Mouse (Mus musculus): ENCODE data around the gene Shisa9. TPM values are rescaled to one million over a fixed set of nuclear protein-coding genes. Genes with fewer than 3 reads are reported as not detected.

The Shisa9 gene
- polyA plus RNA-seq, 2 experiments = 0.21 to 0.27 TPM

DNA sequence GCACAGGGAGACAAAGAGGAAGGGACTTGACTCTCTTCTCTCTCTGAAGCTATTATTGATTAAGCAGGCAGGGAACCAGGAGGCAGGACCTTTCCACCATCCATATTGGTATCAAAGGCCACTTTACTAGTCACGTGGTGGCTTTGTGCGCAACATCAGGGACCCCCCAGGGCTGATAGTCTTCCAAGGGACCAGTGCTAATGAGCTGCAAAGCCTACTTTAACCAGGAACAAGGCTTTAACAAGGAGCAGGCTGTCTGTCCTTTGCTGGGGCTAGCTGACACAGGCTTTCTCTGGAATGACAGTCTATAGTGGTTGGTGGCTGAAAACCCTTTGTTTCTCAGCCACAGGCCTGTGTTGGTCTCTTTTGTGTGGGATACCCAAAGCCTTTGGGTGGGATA, 92.8 kb downstream of the Shisa9 start:
- H3K4me1 ChIP-seq (replicated peaks; ENCODE audit: control insufficient read depth in 2 of 2, insufficient read depth in 2 of 2, low read length in 1 of 2) = no peaks in the 10 kb centered on the region
- no peak overlapping the region for H3K27ac ChIP-seq
- H3K4me2 ChIP-seq (ENCODE audit: low read depth) = no peak overlapping the region
- no peak for TF ChIP-seq EP300 (IDR thresholded peaks at IDR 0.05; ENCODE audit: low read depth)
- WGBS (ENCODE audit: insufficient replicate concordance) = 60% methylated on average over 2 of the region's 2 CpGs
- no peaks in the 10 kb centered on the region for H3K27me3 ChIP-seq (ENCODE audit: control insufficient read depth, insufficient read depth, low read length)
- no peak overlapping the region for H3K9ac ChIP-seq (replicated peaks)
- no peak for DNase-seq (ENCODE audit: low read depth in 3 of 3, low spot score in 3 of 3)
- no peak for ATAC-seq (ENCODE audit: insufficient read depth)
- no peak overlapping the region for H3K4me3 ChIP-seq (ENCODE audit: insufficient read depth in 1 of 2, low read depth in 2 of 2, low read length in 2 of 2)
- H3K36me3 ChIP-seq (replicated peaks; ENCODE audit: control insufficient read depth, insufficient read depth, low read depth) = no peaks in the 10 kb centered on the region
- H3K9me3 ChIP-seq (ENCODE audit: control insufficient read depth, low read length) = no peaks in the 10 kb centered on the region

GRCm38 (mm10) chr16:12083082-12083481, 99.2 kb downstream of the Shisa9 start:
- ATAC-seq (ENCODE audit: insufficient read depth) = no peak
- TF ChIP-seq CTCF (IDR thresholded peaks at IDR 0.05; ENCODE audit: low read depth) (no peak), EP300 (IDR thresholded peaks at IDR 0.05; ENCODE audit: low read depth) (no peak)

DNA sequence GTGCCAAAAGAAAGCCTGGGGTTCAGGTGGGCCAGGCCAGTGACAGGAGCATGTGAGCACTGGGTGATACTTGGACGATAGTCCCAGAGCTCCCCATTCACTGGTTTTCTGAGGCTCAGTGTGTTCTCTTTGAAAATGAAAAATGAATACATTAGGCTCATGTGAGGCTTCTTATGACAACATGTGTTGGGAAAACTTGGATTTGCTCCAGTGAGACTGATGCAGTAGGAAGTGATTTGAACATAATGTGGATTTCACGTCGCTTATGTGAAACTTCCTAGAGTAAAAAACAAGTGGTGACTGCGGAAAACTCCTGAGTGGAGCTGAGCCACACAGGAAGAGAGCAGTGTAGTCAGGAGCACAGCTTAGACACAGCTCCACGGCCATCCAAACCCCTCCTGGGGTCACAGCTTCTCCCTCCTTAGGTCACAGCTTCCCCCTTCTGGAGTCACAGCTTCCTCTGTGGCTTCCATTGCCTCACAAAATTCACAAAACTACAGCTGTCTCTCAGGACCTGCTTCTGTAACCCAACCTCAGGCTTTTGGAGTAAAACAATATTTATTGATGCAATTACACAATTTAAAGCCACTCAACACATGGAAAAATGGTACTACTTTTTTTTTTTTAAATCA, 106.8 kb downstream of the Shisa9 start:
- no peaks in the 10 kb centered on the region for H3K4me1 ChIP-seq (replicated peaks; ENCODE audit: control insufficient read depth in 2 of 2, insufficient read depth in 2 of 2, low read length in 1 of 2)
- H3K27me3 ChIP-seq (ENCODE audit: control insufficient read depth, insufficient read depth, low read length) = no peaks in the 10 kb centered on the region
- H3K9me3 ChIP-seq (ENCODE audit: control insufficient read depth, low read length) = no peaks in the 10 kb centered on the region
- WGBS (ENCODE audit: insufficient replicate concordance) = 38% methylated on average over 5 of the region's 5 CpGs
- TF ChIP-seq EP300 (IDR thresholded peaks at IDR 0.05; ENCODE audit: low read depth) (no peak), CTCF (IDR thresholded peaks at IDR 0.05; ENCODE audit: low read depth) (no peak)
- H3K36me3 ChIP-seq (replicated peaks; ENCODE audit: control insufficient read depth, insufficient read depth, low read depth) = no peaks in the 10 kb centered on the region
- no peak overlapping the region for H3K4me2 ChIP-seq (ENCODE audit: low read depth)
- H3K9ac ChIP-seq (replicated peaks) = no peak overlapping the region
- no peak for DNase-seq (ENCODE audit: low read depth in 3 of 3, low spot score in 3 of 3)
- H3K27ac ChIP-seq = no peak overlapping the region
- no peak overlapping the region for H3K4me3 ChIP-seq (ENCODE audit: insufficient read depth in 1 of 2, low read depth in 2 of 2, low read length in 2 of 2)
- ATAC-seq (ENCODE audit: insufficient read depth) = no peak

More at GRCm38 (mm10) chr16:12083082-12083481, 99.2 kb downstream of the Shisa9 start:
- no peaks in the 10 kb centered on the region for H3K9me3 ChIP-seq (ENCODE audit: control insufficient read depth, low read length)
- H3K4me1 ChIP-seq (replicated peaks; ENCODE audit: control insufficient read depth in 2 of 2, insufficient read depth in 2 of 2, low read length in 1 of 2) = no peaks in the 10 kb centered on the region
- H3K9ac ChIP-seq (replicated peaks) = no peak overlapping the region
- no peak overlapping the region for H3K27ac ChIP-seq
- no peak overlapping the region for H3K4me2 ChIP-seq (ENCODE audit: low read depth)
- H3K27me3 ChIP-seq (ENCODE audit: control insufficient read depth, insufficient read depth, low read length) = no peaks in the 10 kb centered on the region
- H3K36me3 ChIP-seq (replicated peaks; ENCODE audit: control insufficient read depth, insufficient read depth, low read depth) = no peaks in the 10 kb centered on the region
- H3K4me3 ChIP-seq (ENCODE audit: insufficient read depth in 1 of 2, low read depth in 2 of 2, low read length in 2 of 2) = no peak overlapping the region
- DNase-seq (ENCODE audit: low read depth in 3 of 3, low spot score in 3 of 3) = no peak
- WGBS (ENCODE audit: insufficient replicate concordance) = 39% methylated on average over 2 of the region's 2 CpGs

DNA sequence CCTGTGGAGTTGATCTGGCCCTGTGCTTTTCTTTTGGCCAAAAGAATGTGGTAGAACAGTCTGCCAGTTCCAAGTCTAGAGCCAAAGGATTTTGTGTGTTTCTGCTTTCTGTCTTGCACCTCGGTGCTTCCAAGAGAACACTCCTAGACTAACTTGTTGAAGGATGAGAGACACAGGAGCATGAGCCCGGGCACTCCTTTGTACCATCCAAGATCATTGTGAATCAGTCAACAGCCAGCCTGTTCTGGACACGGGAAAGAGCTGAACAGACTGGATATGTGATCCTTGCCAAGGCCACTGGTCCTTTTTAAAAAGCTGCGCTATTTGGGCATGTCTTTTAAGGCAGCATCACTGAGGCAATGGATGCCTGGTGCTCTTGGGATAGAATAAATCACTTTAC, 109.3 kb downstream of the Shisa9 start:
- 62% methylated on average over 4 of the region's 4 CpGs for WGBS (ENCODE audit: insufficient replicate concordance)
- no peak for DNase-seq (ENCODE audit: low read depth in 3 of 3, low spot score in 3 of 3)
- Histone ChIP-seq H3K4me2 (ENCODE audit: low read depth) (no peak overlapping the region), H3K9me3 (ENCODE audit: control insufficient read depth, low read length) (no peaks in the 10 kb centered on the region), H3K36me3 (replicated peaks; ENCODE audit: control insufficient read depth, insufficient read depth, low read depth) (no peaks in the 10 kb centered on the region), H3K4me1 (replicated peaks; ENCODE audit: control insufficient read depth in 2 of 2, insufficient read depth in 2 of 2, low read length in 1 of 2) (no peaks in the 10 kb centered on the region), H3K27me3 (ENCODE audit: control insufficient read depth, insufficient read depth, low read length) (no peaks in the 10 kb centered on the region), H3K9ac (replicated peaks) (no peak overlapping the region), H3K4me3 (ENCODE audit: insufficient read depth in 1 of 2, low read depth in 2 of 2, low read length in 2 of 2) (no peak overlapping the region), H3K27ac (no peak overlapping the region)
- ATAC-seq (ENCODE audit: insufficient read depth) = no peak
- TF ChIP-seq EP300 (IDR thresholded peaks at IDR 0.05; ENCODE audit: low read depth) (no peak), CTCF (IDR thresholded peaks at IDR 0.05; ENCODE audit: low read depth) (no peak)

DNA sequence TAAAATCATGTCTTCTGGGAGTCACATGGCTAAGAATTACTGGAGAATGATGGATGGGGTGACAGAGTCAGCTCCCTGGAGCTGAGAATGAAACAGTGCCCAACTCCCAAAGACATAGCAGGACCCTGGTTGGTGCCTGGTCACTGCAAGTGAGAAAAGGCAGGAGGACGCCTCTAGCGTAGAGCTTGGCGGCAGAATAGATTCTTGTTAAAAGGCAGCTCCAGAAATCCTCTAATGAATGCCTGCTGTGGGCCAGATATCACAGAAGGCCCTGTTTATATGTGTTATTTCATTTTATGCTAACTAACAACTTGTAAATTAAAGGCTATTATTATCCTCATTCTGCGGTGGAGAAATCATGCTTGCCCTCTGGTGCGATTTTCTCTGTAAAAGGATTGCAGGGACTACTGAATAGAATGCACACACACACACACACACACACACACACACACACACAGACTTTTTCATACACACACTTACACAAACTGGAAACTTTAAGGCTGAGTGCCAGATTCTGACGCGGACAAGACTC, 110.9 kb downstream of the Shisa9 start:
- no peaks in the 10 kb centered on the region for H3K36me3 ChIP-seq (replicated peaks; ENCODE audit: control insufficient read depth, insufficient read depth, low read depth)
- no peaks in the 10 kb centered on the region for H3K9me3 ChIP-seq (ENCODE audit: control insufficient read depth, low read length)
- H3K27me3 ChIP-seq (ENCODE audit: control insufficient read depth, insufficient read depth, low read length) = no peaks in the 10 kb centered on the region
- H3K9ac ChIP-seq (replicated peaks) = no peak overlapping the region
- H3K4me2 ChIP-seq (ENCODE audit: low read depth) = no peak overlapping the region
- DNase-seq (ENCODE audit: low read depth in 3 of 3, low spot score in 3 of 3) = no peak
- H3K4me1 ChIP-seq (replicated peaks; ENCODE audit: control insufficient read depth in 2 of 2, insufficient read depth in 2 of 2, low read length in 1 of 2) = no peaks in the 10 kb centered on the region
- H3K27ac ChIP-seq = no peak overlapping the region
- ATAC-seq (ENCODE audit: insufficient read depth) = no peak
- WGBS (ENCODE audit: insufficient replicate concordance) = 77% methylated on average over 7 of the region's 7 CpGs
- TF ChIP-seq CTCF (IDR thresholded peaks at IDR 0.05; ENCODE audit: low read depth) (no peak), EP300 (IDR thresholded peaks at IDR 0.05; ENCODE audit: low read depth) (no peak)
- H3K4me3 ChIP-seq (ENCODE audit: insufficient read depth in 1 of 2, low read depth in 2 of 2, low read length in 2 of 2) = no peak overlapping the region

All from liver, embryonic 14.5 days (tissue).